Mouse (Mus musculus): ENCODE data around the gene Tbrg1.
A peak's percentile ranks its signal among the peaks of the same experiment; 100 is the strongest.

Gene Tbrg1

GRCm38 (mm10) chr9:37632305-37632704, 24.8 kb downstream of the Tbrg1 start:
- no peak for DNase-seq (ENCODE audit: low spot score in 2 of 2)

GRCm38 (mm10) chr9:37629941-37630340, 27.2 kb downstream of the Tbrg1 start:
- DNase-seq (ENCODE audit: low spot score in 2 of 2), result no peak

- no peak for DNase-seq (ENCODE audit: low spot score in 2 of 2)
Observed at GRCm38 (mm10) chr9:37628581-37628980, 28.5 kb downstream of the Tbrg1 start.

- DNase-seq (ENCODE audit: low spot score in 2 of 2), result no peak
Observed at GRCm38 (mm10) chr9:37627263-37627662, 29.8 kb downstream of the Tbrg1 start.

GRCm38 (mm10) chr9:37626103-37626567, 31.0 kb downstream of the Tbrg1 start:
- no peak for DNase-seq (ENCODE audit: low spot score in 2 of 2)

GRCm38 (mm10) chr9:37625641-37626040, 31.5 kb downstream of the Tbrg1 start:
- no peak for DNase-seq (ENCODE audit: low spot score in 2 of 2)

- DNase-seq (ENCODE audit: low spot score in 2 of 2), result no peak
Observed at GRCm38 (mm10) chr9:37625129-37625528, 32.0 kb downstream of the Tbrg1 start.

- DNase-seq (ENCODE audit: low spot score in 2 of 2), result no peak
Observed at GRCm38 (mm10) chr9:37624502-37624901, 32.6 kb downstream of the Tbrg1 start.

GRCm38 (mm10) chr9:37623981-37624380, 33.1 kb downstream of the Tbrg1 start:
- DNase-seq (ENCODE audit: low spot score in 2 of 2), result no peak

GRCm38 (mm10) chr9:37621290-37621689, 35.8 kb downstream of the Tbrg1 start:
- DNase-seq (ENCODE audit: low spot score in 2 of 2), result no peak

- peak in 1 of 2 experiments; percentile 14 for DNase-seq (ENCODE audit: low spot score in 2 of 2)
Observed at GRCm38 (mm10) chr9:37616770-37617169, 40.3 kb downstream of the Tbrg1 start.

- DNase-seq (ENCODE audit: low spot score in 2 of 2), result no peak
Observed at GRCm38 (mm10) chr9:37615220-37615619, 41.9 kb downstream of the Tbrg1 start.

- DNase-seq (ENCODE audit: low spot score in 2 of 2), result no peak
Observed at GRCm38 (mm10) chr9:37614316-37614715, 42.8 kb downstream of the Tbrg1 start.

GRCm38 (mm10) chr9:37613911-37614280, 43.2 kb downstream of the Tbrg1 start:
- no peak for DNase-seq (ENCODE audit: low spot score in 2 of 2)

GRCm38 (mm10) chr9:37613182-37613910, 43.8 kb downstream of the Tbrg1 start, which contains the start of gene Spa17:
Gene Spa17, minus strand, starts transcription at chr9:37613722.
- peak; percentile 84 to 87 for DNase-seq (ENCODE audit: low spot score in 2 of 2)

- DNase-seq (ENCODE audit: low spot score in 2 of 2), result no peak
Observed at GRCm38 (mm10) chr9:37609558-37609957, 47.6 kb downstream of the Tbrg1 start.

GRCm38 (mm10) chr9:37605089-37605488, 52.0 kb downstream of the Tbrg1 start:
- DNase-seq (ENCODE audit: low spot score in 2 of 2), result no peak

GRCm38 (mm10) chr9:37600538-37601205, 56.4 kb downstream of the Tbrg1 start:
- DNase-seq (ENCODE audit: low spot score in 2 of 2), result no peak

Data from urinary bladder, adult 18-20 months (tissue).